Mouse (Mus musculus): ENCODE data around the gene Nrxn3. TPM values are rescaled to one million over a fixed set of nuclear protein-coding genes. Genes with fewer than 3 reads are reported as not detected.

Nrxn3 gene
- polyA plus RNA-seq, 1 experiment from 2014 or later = 1.6 TPM

DNA sequence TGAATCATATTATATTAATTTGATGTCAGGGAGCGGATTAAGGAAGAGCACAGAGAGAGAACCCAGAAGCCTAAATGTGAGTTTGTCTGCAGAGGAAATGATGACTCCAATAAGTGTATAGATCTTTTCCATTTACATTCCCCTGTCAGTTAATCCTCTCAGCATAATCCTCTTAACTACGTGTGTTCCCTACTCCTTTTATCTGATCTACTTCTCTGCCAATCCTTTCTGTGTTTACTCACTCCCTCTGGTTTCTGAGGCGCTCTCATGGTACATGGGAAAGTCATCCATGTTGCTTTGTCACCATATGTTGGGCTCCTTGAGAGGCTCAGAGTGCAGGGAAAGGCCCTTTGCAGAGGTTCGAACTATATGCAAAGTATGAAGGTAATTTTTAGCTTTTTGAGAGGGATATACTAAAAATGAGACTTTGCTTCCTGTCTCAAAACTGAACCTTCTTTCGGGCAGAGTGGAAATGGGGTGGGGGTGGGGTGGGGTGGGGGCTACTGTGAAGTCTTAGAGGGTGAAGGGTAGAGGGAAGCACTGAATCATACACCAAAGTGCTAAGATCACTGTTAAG lies 350.6 kb downstream of the Nrxn3 start:
- no peak for ATAC-seq (ENCODE audit: extremely low read depth, insufficient number of reproducible peaks, low FRiP score, low TSS enrichment)
- Histone ChIP-seq H3K36me3 (no peaks in the 10 kb centered on the region), H3K27me3 (replicated peaks) (no peaks in the 10 kb centered on the region), H3K4me2 (no peak overlapping the region), H3K4me1 (no peaks in the 10 kb centered on the region), H3K9me3 (no peaks in the 10 kb centered on the region), H3K4me3 (no peak overlapping the region), H3K27ac (replicated peaks) (no peak overlapping the region), H3K9ac (no peak overlapping the region)
- WGBS = 61% methylated on average over 5 of the region's 5 CpGs

DNA sequence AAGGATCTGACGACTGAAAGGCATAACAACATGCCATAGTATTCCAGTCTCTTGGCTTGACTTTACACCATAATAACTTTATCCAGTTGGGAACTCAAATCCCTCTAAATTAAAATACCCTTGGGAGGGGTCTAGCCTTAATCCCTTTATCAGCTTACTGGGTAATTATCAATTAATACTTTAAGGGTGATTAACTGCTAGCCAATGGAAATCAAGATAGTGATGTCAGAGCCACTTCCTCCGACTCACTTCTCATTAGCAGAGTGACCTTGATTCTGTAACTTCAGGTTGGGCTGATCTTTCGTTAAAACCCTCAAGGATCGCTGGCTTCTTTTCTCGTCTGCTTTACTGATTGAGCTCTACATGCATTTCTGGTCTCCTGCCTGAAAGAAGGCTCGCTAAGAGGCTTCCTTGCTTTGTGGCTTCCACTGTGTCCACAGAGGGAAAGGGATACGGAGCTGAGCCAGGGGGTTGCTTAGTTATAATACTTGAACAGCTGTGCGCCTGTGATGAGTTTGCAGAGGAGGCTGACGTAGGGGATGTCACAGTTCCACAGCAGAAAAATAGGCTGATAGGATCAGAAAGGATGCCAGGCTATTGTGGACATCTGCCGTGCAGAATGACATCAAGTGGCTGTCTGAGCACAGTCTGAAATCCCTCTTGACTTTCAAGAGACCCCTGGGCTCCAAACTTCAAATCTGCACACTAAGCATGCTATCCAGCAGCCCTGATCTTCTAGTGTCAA lies 352.0 kb downstream of the Nrxn3 start:
- Histone ChIP-seq H3K4me1 (no peaks in the 10 kb centered on the region), H3K4me3 (no peak overlapping the region), H3K4me2 (no peak overlapping the region), H3K9me3 (no peaks in the 10 kb centered on the region), H3K36me3 (no peaks in the 10 kb centered on the region), H3K9ac (no peak overlapping the region), H3K27me3 (replicated peaks) (no peaks in the 10 kb centered on the region), H3K27ac (replicated peaks) (no peak overlapping the region)
- no peak for ATAC-seq (ENCODE audit: extremely low read depth, insufficient number of reproducible peaks, low FRiP score, low TSS enrichment)
- 31% methylated on average over 10 of the region's 10 CpGs for WGBS

DNA sequence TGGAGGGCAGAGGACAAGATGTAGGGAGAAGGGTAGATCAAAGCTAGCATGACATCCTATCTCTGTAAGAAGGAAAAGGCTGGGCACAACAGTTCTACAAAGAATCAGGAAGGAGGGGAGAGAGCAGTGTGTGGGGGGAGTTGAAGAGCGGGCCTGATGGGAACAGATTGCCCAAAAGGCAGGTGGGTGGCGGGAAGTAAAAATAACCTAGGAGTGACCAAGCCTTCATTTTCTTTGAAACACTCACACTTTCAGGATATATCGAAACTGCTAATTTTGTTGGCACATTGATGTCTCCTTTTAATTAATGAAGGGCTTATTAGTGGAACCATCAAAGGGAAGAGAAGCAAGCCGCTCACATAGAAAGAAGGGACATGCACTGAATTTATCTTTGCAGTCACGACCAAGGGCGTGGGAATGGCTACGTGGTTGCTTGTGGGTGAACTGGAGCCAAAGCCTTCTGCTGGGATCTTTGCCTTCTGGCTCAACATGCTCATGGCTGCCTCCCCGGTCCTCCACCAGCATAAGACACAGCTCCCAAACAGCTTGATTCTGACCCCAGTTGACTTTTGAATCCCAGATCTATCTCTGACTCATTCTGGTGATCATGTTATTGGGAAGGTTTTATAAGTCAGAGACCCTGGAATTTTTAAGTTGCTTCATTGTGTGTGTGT lies 371.3 kb downstream of the Nrxn3 start:
- no peaks in the 10 kb centered on the region for H3K27me3 ChIP-seq (replicated peaks)
- H3K9me3 ChIP-seq = no peaks in the 10 kb centered on the region
- H3K4me2 ChIP-seq = no peak overlapping the region
- H3K9ac ChIP-seq = no peak overlapping the region
- WGBS = 74% methylated on average over 8 of the region's 8 CpGs
- H3K4me1 ChIP-seq = no peaks in the 10 kb centered on the region
- ATAC-seq (ENCODE audit: extremely low read depth, insufficient number of reproducible peaks, low FRiP score, low TSS enrichment) = no peak
- H3K27ac ChIP-seq (replicated peaks) = no peak overlapping the region
- no peak overlapping the region for H3K4me3 ChIP-seq
- H3K36me3 ChIP-seq = no peaks in the 10 kb centered on the region

DNA sequence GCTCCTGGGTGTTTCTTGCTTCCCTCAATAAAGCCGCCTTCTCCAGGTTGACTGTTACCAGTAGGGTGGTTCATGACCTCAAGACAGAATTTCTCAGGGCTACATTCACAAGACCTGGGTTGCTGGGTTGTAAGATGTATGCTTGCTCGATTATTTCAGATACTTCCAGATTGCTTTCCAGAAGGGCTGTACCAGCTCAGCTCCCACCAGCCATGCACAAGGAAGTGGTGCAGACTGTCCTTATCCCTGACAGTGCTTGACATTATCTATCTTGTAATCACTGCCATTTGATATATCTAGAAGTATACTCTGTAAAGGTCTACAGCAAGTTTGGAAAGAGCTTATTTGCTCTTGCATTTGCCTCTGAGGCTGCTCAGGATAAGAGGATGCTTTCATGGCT lies 374.9 kb downstream of the Nrxn3 start:
- no peak for ATAC-seq (ENCODE audit: extremely low read depth, insufficient number of reproducible peaks, low FRiP score, low TSS enrichment)
- WGBS = 68% methylated on average over 2 of the region's 2 CpGs

DNA sequence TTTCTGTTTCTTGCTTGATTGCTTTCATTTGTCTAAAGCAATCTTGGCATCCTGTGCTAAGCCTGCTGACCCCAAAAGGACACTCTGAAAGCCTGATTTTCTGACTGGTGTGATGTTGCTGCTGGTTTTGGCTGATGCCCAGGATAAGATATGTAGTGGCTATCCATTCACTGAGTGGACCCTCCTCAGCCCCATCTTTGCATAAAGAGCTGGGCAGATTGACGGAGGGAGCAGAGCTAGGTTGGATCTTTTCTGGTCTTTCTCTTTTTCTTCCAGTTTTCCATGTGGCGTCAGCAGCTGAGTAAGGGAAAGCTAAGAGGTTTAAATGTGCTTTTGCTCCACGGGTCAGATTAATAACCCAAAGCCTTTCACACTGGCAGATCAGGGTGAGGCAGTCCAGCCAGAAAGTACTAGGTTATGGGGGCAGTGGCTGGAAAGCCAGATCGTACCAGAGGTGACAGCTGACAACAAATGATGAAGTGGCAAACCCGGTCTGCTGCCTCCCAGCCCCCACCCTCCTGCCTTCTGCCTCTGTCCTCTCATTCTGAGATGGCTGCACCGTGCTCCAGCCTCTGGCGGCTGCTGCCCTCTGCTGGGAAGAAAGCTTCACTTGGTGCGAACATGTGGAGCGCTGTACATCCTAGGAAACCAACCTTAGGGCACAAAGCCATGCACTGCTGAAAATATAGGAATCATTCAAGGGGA lies 383.5 kb downstream of the Nrxn3 start:
- Histone ChIP-seq H3K4me3 (no peak overlapping the region), H3K27ac (replicated peaks) (no peak overlapping the region), H3K27me3 (replicated peaks) (no peaks in the 10 kb centered on the region), H3K4me1 (no peaks in the 10 kb centered on the region), H3K36me3 (no peaks in the 10 kb centered on the region), H3K9ac (no peak overlapping the region), H3K9me3 (no peaks in the 10 kb centered on the region), H3K4me2 (peak overlapping the region; percentile 58)
- WGBS = 13% methylated on average over 9 of the region's 9 CpGs
- peak; percentile 31; the same call in 1 of the 2 replicates for ATAC-seq (ENCODE audit: extremely low read depth, insufficient number of reproducible peaks, low FRiP score, low TSS enrichment)

More for the DNA sequence above, 374.9 kb downstream of the Nrxn3 start:
- Histone ChIP-seq H3K4me1 (no peaks in the 10 kb centered on the region), H3K27me3 (replicated peaks) (no peaks in the 10 kb centered on the region), H3K4me3 (no peak overlapping the region), H3K27ac (replicated peaks) (no peak overlapping the region), H3K9me3 (no peaks in the 10 kb centered on the region), H3K36me3 (no peaks in the 10 kb centered on the region), H3K4me2 (no peak overlapping the region), H3K9ac (no peak overlapping the region)

DNA sequence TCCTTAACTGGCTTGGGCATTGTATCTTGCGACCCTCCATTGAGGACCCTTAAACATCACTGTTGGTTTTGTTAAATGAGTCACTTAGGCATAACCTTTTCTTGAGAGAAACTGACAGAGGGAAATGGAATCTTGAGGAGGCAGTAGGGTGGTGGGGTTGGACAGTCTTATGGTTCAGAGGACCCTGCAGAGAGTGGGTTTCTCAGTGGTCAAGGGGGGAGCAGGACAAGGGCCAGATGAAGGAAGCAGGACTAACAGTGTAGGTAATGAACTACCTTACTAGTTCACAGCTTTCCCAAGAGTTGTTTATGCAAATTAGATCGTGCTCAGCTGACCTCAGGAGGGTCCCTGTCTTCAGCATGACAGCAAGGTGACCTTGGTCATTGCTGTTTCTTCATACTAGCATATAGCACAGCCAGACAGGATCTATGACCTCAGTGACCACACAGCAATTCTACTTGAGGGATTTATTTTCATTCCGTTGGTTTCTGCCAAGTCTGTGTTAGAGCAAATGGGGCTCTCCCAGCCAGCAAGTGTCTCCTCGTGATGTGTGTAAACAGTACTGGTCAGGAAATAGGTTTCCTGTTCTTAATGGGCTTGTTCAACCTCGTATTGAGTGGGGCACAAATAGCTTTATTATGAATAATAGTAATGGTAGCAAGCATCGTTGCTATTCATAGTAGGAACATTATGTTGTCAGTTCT lies 384.4 kb downstream of the Nrxn3 start:
- Histone ChIP-seq H3K9ac (no peak overlapping the region), H3K4me3 (no peak overlapping the region), H3K4me2 (no peak overlapping the region), H3K27ac (replicated peaks) (no peak overlapping the region), H3K9me3 (no peaks in the 10 kb centered on the region), H3K4me1 (no peaks in the 10 kb centered on the region), H3K36me3 (no peaks in the 10 kb centered on the region), H3K27me3 (replicated peaks) (no peaks in the 10 kb centered on the region)
- WGBS = 52% methylated on average over 6 of the region's 6 CpGs
- ATAC-seq (ENCODE audit: extremely low read depth, insufficient number of reproducible peaks, low FRiP score, low TSS enrichment) = no peak

DNA sequence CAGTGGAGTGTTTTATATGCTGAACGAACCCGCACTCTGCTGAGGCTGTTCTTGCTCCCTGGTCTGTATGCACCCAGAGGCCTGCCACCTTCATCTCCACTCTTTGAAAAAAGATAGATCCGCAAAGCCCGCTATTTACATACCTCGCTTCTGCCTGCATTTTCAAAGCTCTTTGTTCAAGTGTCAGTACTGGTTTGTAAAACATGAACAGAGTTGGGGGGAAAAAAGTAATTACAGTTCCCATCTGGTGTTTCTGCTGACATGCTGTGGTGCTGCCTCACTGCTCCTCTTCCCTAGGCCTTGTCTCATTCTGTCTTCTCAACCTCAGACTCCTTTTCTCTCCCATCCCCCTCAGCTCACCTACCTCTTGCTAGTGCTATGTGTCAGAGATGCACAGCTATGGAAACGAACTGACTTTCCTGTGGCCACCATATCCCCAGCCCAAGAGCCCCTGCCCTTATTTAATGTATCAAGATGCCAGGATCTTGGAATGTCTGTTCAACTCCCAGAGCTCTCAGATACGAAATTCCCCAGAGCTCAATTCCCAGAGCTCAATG lies 387.2 kb downstream of the Nrxn3 start:
- WGBS = 74% methylated on average over 7 of the region's 7 CpGs
- Histone ChIP-seq H3K36me3 (no peaks in the 10 kb centered on the region), H3K9ac (no peak overlapping the region), H3K27ac (replicated peaks) (no peak overlapping the region), H3K9me3 (no peaks in the 10 kb centered on the region), H3K27me3 (replicated peaks) (no peaks in the 10 kb centered on the region), H3K4me3 (no peak overlapping the region), H3K4me2 (no peak overlapping the region), H3K4me1 (no peaks in the 10 kb centered on the region)
- no peak for ATAC-seq (ENCODE audit: extremely low read depth, insufficient number of reproducible peaks, low FRiP score, low TSS enrichment)

DNA sequence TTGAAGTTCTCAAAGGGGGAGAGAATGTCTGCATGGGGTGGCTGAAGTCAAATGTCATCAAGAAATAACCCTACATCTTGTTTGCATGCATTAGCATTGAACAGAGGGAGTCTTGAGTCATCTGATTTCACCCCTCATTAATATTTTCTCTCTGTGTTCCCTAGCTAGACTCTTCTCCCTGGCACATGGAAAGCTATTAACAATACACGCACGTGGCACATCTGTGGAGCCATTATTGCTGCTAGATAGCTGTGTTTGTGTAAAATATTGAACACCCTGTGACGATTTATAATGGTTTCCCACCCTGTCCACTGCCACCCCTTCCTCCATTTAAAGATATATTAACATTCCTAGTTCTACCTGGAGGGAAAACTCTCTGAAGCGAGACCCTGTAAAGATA lies 405.9 kb downstream of the Nrxn3 start:
- WGBS = 69% methylated on average over 4 of the region's 4 CpGs
- Histone ChIP-seq H3K4me1 (no peaks in the 10 kb centered on the region), H3K27ac (replicated peaks) (no peak overlapping the region), H3K9ac (no peak overlapping the region), H3K4me2 (no peak overlapping the region), H3K36me3 (no peaks in the 10 kb centered on the region), H3K27me3 (replicated peaks) (no peaks in the 10 kb centered on the region), H3K4me3 (no peak overlapping the region), H3K9me3 (no peaks in the 10 kb centered on the region)
- no peak for ATAC-seq (ENCODE audit: extremely low read depth, insufficient number of reproducible peaks, low FRiP score, low TSS enrichment)

DNA sequence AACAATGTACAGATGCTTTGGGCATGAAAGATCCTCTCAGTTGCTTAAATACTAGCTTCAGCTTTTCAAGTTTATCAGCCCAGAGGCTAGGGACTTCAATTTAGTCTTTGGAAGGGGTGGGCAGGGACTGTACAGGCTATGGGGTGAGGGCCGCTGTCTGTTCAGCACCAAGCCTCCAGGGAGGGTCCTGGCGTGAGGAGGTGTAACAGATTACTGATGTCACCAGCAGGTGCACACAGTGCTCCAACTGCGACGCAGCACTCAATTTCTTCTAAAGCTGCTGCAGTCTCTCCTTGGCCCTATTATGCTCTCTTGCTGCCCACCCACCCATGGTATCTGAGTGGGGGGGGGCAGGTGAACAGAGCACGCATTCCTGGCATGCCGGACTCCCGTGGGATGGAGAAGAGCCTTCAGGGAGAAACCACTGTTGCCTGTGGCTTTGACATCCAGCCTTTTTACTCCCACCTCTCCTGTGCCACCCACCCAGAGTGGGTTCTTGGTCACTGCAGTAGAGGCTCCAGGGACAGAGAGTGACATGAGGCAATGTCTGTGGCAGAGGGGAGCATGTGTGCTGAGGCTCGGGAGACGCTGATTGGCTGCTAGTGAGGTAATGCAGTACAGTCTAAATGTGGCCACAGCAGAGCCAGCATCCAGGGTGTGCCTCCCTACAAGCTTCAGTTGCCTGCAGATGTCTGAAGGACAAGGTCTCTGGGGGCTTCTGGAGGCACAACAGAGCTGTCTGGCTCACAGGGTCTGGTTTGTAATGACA lies 406.6 kb downstream of the Nrxn3 start:
- ATAC-seq (ENCODE audit: extremely low read depth, insufficient number of reproducible peaks, low FRiP score, low TSS enrichment) = no peak
- Histone ChIP-seq H3K9ac (no peak overlapping the region), H3K27me3 (replicated peaks) (no peaks in the 10 kb centered on the region), H3K4me1 (no peaks in the 10 kb centered on the region), H3K27ac (replicated peaks) (no peak overlapping the region), H3K36me3 (no peaks in the 10 kb centered on the region), H3K4me3 (no peak overlapping the region), H3K4me2 (no peak overlapping the region), H3K9me3 (no peaks in the 10 kb centered on the region)
- WGBS = 46% methylated on average over 9 of the region's 9 CpGs

DNA sequence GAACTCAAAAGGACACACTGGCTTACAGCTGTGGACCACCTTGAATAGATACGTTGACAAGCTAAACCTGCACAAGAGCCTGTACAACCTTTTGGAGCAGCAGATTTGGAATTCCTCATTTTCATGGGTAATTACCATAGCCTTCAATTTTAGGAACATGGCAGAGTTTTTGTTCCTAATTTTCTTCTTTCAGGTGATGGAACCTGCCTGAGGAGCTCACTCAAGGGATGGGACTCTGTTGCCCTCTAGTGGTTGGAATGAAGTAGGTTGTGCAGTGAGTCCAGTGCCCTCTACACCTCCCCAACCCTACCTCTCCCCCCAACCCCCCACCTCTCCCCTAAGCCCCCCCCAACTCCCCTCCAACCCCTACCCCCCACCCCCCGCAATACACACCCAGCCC lies 411.7 kb downstream of the Nrxn3 start:
- ATAC-seq (ENCODE audit: extremely low read depth, insufficient number of reproducible peaks, low FRiP score, low TSS enrichment) = no peak
- Histone ChIP-seq H3K4me1 (no peaks in the 10 kb centered on the region), H3K36me3 (no peaks in the 10 kb centered on the region), H3K4me2 (no peak overlapping the region), H3K27me3 (replicated peaks) (no peaks in the 10 kb centered on the region), H3K9me3 (no peaks in the 10 kb centered on the region), H3K27ac (replicated peaks) (no peak overlapping the region), H3K9ac (no peak overlapping the region), H3K4me3 (no peak overlapping the region)
- WGBS = 77% methylated on average over 2 of the region's 2 CpGs
